In the genomic region with DNA sequence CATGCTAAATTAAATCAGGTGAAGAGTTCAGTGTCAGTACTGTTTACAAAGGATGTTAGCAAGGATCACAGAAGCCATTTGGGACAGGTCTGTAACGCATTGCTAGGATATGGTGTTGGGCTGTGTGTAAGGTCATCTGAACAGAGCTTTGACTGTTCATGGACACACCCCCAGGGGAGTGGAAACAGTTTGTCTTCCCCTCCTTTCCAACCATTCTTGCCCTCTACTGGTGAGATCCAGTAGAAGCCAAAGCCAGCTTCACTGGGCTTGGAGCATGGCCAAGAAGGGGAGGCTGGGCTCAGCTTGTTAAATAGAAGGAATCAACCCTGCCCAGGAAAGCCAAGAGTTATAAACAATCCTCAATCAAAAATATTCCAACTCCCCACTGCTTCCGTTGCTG, we compare ENCODE assay signal across 8 mouse cellular contexts. TPM values are rescaled to one million over a fixed set of nuclear protein-coding genes. Genes with fewer than 3 reads are reported as not detected.
DNase-seq lines count a peak whose midpoint lies in the region; ATAC-seq lines count a peak whose summit lies in the region.

No protein-coding gene starts in this region.

- H3K27ac ChIP-seq in heart, embryonic 10.5 days: no peak overlapping the region
- H3K27ac ChIP-seq in kidney, embryonic 15.5 days: no peak overlapping the region

- peak; percentile 52; the same call in 1 of the 2 replicates for ATAC-seq in kidney, embryonic 15.5 days (replicated peaks; ENCODE audit: low FRiP score)

- no peaks in the 10 kb centered on the region for H3K36me3 ChIP-seq in heart, embryonic 10.5 days
- H3K36me3 ChIP-seq in kidney, embryonic 15.5 days: no peaks in the 10 kb centered on the region

- no peaks in the 10 kb centered on the region for H3K4me1 ChIP-seq in heart, embryonic 10.5 days
- peaks cover 4% of the 10 kb centered on the region; the same call in 1 of the 2 replicates for H3K4me1 ChIP-seq in kidney, embryonic 15.5 days

- H3K4me2 ChIP-seq in kidney, embryonic 15.5 days: no peak overlapping the region

- peak; percentile 94 for DNase-seq in heart, adult 11 months
- DNase-seq in heart, embryonic 10.5 days (ENCODE audit: low spot score): no peak
- peak; percentile 37 for DNase-seq in urinary bladder, postnatal 25 days (ENCODE audit: low spot score)
- DNase-seq in urinary bladder, postnatal 10 days (ENCODE audit: low spot score): no peak
- DNase-seq in forelimb bud, embryonic 11.5 days (ENCODE audit: low read depth, low spot score): peak; percentile 26
- peak; percentile 36 for DNase-seq in mesoderm, embryonic 11.5 days (ENCODE audit: low read depth, low spot score)
- no peak for DNase-seq in natural killer cell, adult 2 months (ENCODE audit: low spot score in 2 of 2)

- H3K9me3 ChIP-seq in heart, embryonic 10.5 days: no peaks in the 10 kb centered on the region
- no peaks in the 10 kb centered on the region for H3K9me3 ChIP-seq in kidney, embryonic 15.5 days (replicated peaks)

- H3K27me3 ChIP-seq in heart, embryonic 10.5 days (ENCODE audit: insufficient read depth, poor library complexity, severe bottlenecking): no peaks in the 10 kb centered on the region
- no peaks in the 10 kb centered on the region for H3K27me3 ChIP-seq in kidney, embryonic 15.5 days

- H3K4me3 ChIP-seq in heart, embryonic 10.5 days: no peak overlapping the region
- H3K4me3 ChIP-seq in kidney, embryonic 15.5 days (replicated peaks): no peak overlapping the region

- WGBS in heart, embryonic 10.5 days: 63% methylated on average over 2 of the region's 2 CpGs
- WGBS in kidney, embryonic 15.5 days: 39% methylated on average over 2 of the region's 2 CpGs

- H3K9ac ChIP-seq in kidney, embryonic 15.5 days: no peak overlapping the region

RNA-seq across cellular contexts. Expression of gene Tmem184c, which starts 7.4 kb away (rescaled TPM):
- polyA plus RNA-seq in heart, embryonic 10.5 days (2016; fragmentation: Nextera tagmentation; extraction: Ambion mirVana): 28.8 and 29.8 TPM in 2 replicates
- 37.3 and 38.5 TPM in 2 replicates for polyA plus RNA-seq in kidney, embryonic 15.5 days (2015; fragmentation: Nextera tagmentation; extraction: Ambion mirVana)

Comparison
In these comparisons a context has a peak if more than half of its experiments do, and no peak if none do; other contexts are left out.
1. DNase-seq: peak in heart, adult 11 months (single experiment), urinary bladder, postnatal 25 days (single experiment), forelimb bud, embryonic 11.5 days (single experiment) and mesoderm, embryonic 11.5 days (single experiment); none in heart, embryonic 10.5 days (single experiment), urinary bladder, postnatal 10 days (single experiment) and natural killer cell, adult 2 months (0 of 2).